Mouse (Mus musculus): ENCODE data around the gene Rhbdd1.

Gene Rhbdd1

DNA sequence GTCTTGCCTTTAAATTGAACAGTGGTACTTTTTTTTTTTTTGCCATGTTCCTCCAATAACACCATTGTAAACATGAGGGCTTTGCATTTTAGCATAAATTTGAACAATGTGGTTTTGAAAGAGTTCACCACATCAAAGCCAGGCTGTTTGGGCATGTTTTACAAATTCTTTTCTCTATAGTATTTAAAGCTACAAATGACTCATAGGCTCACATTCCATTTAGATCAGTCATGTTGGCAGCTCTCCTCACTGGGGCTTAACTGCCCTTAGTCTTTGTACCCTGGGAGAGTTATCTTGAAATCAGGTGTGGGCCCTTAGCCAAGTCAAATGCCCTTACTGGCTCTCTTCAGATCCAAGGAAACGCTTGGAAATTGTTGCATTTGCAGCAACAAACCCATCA is 112.8 kb downstream of the Rhbdd1 start:
- no peak for DNase-seq (ENCODE audit: low read depth, low spot score)

DNA sequence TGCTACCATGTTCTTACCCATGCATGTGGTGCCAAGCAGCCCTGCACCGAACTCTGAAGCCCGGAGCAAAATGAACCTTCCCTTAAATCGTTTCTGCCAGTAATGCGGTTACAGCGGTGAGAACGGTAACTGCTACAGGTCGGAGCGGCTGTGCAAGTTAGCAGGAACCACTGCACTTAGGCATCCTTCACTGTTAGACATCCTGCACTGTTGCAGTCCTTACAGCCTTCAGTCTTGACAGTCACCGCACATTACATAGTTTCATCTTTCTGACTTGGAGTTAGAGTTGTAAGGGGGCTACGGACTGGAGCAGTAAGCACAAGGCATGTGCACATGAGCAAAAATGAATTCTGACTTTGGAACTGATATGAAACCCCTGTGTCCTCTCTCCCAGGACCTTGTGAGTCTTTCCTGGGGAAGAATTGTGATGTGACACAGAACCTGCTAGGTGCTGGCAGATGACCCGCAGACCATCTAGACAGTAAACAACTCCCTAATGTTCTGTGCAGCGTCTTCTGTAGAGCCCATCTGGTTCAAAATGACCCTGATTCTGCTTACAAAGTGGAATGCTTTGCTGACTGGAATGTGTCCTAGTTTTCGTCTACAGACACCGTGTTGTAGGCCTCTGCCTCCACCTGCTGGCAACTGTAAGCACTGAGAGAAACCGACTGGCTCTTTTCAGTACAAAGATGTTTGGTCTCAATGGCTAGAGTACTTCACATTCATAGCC is 116.8 kb downstream of the Rhbdd1 start:
- peak; percentile 35 for DNase-seq (ENCODE audit: low read depth, low spot score)

DNA sequence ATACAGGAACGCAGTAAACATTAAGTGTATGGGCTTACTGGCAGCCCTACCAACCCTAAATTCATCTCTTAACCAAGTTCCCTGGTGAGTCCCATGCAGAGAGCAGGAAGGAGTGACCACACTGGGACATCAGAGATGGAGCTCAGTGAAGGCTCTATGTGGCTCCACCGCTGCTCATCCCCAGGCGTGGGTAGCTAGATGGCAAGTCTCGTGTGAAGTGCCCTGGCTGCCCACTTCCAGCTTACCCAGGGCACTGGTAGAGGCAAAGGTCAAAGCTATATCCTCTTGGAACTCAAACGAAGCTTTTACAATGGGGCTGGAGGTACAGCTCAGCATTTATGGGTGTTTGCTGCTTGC is 117.4 kb downstream of the Rhbdd1 start:
- no peak for DNase-seq (ENCODE audit: low read depth, low spot score)

DNA sequence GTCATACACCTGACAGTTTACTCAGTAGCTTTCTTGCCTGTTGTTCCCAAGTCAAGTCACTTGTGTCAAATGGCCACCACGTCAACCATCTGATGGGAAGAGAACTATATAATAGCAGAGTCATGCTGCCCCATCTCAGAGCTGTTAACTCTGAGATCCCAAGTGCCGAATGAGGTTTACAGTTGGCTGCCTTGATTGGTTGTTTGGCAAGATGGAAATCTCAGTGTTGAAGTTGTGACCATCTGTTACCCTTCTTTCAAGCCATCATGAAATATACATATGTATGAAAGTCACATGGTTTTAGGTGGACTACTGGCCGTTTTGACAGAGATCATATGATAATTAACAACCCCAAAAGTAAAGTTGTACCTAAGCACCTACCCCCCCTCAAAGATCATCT is 121.0 kb downstream of the Rhbdd1 start:
- DNase-seq (ENCODE audit: low read depth, low spot score), result no peak

DNA sequence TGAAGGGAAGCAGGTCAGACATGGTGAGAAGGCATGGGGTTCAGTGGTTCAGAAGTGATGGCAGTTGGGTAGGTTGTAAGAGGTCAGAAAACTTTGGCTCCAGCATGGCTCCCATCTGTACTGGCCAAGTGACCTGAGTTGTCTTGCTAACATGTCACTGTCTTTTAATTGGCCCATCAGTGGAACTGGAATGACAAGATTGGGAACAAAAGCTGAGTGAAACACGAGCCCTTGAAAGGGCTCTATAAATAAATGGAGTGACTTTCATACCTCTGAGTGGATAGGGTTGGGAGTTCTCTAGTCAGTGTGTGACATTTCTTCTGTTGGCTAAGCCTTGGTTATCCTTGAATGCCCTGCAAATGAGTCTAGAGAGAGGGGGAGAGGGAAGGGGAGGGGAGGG is 123.9 kb downstream of the Rhbdd1 start:
- DNase-seq (ENCODE audit: low read depth, low spot score), result no peak

DNA sequence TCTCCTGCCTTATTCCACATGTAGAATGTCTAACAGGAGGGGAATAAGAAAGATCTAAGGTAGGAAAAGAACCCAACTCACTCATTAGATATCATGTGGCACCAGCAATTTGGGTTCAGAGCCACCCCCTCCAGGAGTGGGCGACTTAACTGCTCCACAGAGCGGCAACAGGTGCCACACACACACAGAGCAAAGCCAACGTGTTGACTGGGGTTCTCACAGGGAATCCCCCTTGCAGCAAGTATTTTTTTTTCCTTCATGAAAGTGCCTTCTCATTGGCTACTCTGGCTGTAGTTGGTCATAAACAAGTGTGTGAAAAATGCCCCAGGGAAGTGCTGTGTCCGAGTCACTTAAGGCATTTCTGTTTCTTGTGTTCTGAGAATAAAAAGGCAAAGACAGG is 127.3 kb downstream of the Rhbdd1 start:
- no peak for DNase-seq (ENCODE audit: low read depth, low spot score)

DNA sequence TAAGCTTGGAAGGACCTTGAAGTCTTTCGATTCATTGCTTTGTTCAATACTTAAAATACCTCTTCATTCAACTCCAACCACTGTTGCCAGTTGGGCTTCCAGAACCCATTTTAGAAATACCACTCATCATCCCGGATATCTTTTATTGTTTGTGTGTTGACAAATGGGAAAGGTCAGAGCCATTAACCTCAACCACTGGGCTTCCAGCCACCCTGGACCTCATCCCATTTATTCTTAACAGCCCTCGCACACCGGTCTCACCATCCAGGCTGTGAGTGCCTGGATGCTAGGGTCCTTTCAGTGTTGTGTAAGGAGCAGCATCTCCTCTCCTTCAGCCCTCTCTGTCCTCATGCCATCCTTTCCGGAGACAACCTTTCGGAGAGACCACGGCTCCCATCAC is 129.8 kb downstream of the Rhbdd1 start:
- DNase-seq (ENCODE audit: low read depth, low spot score), result no peak

DNA sequence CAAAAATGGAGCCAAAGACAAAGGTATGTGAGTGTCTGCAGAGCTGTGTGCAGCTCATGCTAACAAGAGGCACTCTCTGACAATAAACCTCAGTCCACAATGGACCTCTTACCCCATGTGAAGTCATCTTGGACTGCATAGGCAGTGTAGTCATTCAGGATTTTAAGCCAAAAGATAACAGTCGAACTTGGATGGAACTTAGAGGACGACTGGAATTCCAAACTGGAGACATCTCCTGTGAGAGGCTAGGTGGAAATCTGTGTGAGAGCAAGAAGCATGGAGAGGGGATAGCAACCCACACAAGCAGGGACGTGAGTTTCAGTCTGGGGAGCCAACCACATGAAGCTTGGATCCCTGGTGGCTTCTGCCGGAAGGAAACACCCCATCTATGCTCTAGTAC is 133.6 kb downstream of the Rhbdd1 start:
- no peak for DNase-seq (ENCODE audit: low read depth, low spot score)

DNA sequence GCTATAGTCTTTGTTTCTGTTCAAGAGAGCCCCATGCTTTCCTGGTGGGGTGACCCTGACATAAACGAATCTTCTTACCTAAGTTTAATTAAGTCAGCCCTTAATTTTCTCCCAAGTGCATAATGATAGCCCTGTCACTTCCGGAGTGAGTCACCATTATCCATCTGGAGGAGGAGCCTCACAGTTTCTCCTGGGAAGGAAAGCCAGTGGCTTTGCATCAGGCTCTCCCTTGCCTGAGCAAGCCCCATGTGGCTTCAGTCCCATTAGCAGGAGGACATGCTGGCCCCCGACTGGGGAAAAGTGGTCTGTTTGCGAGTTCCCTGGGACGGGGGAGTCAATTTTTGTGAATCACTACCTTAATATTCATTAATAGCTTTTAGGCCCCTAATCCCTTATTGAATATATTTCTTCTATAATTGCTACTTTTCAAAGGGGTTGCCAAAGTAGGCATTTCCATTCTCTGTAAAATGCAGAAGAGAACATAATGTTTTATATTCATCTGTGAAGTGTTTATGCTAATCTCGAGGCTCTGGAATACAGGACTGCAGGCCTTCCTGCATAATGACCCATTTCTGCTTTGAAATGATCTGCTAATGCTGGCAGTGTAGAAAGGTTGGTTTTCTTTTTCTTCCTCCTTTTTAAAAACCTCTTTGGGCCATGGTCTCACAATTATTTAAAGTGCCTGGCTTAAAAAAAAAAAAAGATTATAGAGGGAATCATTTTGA is 135.8 kb downstream of the Rhbdd1 start:
- DNase-seq (ENCODE audit: low read depth, low spot score), result no peak

DNA sequence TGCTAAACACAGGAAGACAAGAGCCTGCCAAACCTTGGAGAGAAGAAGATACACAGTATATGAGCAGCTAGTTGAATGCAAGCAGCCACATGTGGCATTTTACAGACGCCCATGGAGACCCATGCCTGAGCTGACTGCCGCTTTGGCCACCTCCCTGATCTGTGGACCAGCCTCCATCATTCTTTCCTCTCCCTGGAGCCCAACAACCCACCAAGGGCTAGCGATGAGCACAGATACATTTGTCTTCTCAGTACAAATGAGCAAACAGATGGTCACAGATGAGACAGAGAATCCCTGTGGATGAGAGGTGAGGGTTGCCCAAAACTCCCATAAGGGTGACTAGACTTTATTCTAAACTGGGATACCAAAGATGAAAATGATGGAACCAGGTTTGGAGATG is 137.8 kb downstream of the Rhbdd1 start:
- DNase-seq (ENCODE audit: low read depth, low spot score), result no peak

DNA sequence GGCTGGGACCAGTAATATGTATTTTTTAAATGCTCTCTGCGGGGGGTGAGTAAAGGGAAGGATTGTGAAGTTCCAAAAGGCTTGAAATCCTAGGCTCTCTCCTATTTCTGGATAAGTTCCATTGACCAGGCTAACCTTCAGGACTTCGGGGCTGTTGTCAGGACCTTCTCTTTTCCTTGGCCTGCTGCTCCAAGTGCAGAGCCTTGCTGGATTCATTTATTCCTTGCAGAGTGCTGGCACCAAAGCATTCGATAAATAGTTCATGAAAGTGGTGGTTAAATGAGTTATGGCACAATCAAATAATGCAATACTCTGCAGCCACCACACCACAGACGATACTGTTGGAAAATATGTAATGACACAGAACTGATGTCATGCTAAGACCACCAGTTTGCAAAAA is 143.1 kb downstream of the Rhbdd1 start:
- DNase-seq (ENCODE audit: low read depth, low spot score), result no peak

DNA sequence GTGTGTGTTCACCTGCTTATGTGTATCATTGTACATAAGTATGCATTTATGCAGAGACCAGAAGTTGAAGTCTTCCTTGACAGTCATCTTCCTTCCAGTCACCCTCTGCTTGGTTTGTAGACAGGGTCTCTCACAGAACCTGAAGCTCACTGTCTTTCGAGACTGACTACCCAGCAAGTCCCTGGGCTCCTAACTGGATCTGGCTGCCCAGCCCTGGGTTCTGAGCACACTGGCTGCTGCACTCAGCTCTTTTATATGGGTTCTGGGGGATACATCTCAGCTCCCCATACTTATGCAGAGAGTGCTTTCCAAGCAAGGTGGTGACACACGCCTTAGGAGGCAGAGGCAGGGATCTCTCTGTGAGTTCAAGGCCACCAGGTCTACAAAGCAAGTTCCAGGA is 143.7 kb downstream of the Rhbdd1 start:
- DNase-seq (ENCODE audit: low read depth, low spot score), result no peak

DNA sequence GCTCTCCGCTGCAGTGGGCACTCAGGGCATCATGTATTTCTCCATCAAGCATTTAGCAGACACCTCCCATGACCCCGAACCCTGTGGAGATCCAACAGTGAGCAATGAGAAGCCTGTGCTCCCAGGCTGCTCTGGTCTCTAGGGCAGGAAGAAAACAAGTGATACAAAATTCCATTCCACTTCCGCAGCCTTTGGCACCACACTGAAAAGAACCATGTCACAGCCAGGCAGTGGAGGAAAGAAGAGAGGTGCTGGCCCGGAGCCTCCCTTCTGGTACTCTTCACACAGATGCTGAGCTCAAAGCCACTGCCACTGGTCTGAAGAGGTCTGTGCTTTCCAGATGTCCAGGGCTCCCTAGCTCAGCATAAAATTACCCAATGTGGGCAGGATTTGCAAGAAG is 144.8 kb downstream of the Rhbdd1 start:
- DNase-seq (ENCODE audit: low read depth, low spot score), result no peak

DNA sequence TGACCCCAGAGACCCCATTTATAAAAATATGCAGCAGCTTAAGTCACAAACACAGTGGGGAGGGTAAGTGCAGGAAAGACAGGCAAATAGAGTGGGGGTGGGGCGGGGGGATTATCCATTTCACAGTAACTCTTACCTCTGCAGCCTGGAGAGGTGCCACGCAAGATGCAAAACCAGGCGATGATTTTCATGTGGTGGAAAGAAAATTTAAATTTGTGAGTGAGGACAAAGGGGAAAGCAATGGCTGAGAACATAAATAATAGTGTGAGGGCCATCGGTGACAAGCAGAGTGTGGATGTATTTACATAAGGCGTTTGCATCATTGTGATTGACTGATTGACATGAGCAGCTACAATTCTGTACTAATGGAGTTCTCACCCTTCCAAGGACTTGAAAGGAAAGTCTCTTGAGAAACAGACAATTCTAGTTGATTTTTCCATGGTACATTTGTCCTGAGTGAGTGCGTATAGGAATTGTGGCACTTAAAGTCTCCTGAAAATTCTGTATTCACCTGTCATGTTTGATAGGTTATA is 149.1 kb downstream of the Rhbdd1 start:
- no peak for DNase-seq (ENCODE audit: low read depth, low spot score)

DNA sequence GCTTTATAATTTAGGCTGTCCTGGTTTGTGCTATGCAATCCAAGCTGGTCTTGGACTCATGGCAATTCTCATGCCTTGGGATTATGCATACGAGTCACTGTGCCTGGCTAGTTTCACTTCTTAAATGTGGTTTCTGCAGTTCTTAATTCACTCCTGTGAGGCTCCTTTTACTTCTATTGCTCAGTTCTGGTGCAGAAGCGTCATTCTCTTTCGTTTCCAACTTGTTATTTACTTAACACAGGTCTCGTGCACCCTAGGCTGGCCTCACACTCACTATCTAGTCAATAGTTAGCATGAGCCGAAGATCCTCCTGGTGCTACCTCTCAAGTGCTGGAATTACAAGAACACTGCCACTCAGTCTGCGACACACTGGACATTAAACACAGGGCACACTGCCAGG is 152.6 kb downstream of the Rhbdd1 start:
- peak; percentile 75 for DNase-seq (ENCODE audit: low read depth, low spot score)

DNA sequence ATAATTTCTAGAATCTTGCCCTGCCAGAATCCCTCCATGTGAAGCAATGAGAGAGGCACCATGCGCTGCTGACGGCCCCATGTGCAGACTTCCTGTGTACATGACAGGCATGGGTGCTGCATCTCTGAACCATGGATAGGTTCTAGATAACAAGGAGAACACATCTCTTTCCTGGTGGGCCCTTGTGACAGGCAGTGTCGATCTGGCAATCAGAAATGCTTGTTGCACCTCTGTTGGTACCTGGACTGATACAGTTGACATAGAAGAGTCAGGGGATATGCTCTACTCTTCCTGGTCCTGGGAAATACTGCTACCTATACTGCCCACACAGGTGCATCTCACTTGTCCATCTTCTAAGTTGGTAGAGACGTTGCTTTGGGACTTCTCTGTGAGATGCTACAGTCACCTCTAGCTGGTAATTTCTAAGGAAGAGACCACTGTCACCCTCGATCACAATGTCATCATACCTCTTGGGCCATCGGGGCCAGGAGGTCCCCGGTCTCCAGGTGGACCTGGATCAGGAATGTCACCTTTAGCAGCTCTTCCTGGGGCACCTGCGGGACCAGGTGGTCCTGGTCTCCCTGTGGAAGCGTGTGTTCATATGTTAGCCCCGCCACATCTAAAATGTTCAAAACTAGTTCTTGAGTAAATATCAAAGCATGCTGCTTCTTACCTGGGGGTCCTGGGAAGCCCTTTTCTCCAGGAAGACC is 154.4 kb downstream of the Rhbdd1 start:
- DNase-seq (ENCODE audit: low read depth, low spot score), result no peak

DNA sequence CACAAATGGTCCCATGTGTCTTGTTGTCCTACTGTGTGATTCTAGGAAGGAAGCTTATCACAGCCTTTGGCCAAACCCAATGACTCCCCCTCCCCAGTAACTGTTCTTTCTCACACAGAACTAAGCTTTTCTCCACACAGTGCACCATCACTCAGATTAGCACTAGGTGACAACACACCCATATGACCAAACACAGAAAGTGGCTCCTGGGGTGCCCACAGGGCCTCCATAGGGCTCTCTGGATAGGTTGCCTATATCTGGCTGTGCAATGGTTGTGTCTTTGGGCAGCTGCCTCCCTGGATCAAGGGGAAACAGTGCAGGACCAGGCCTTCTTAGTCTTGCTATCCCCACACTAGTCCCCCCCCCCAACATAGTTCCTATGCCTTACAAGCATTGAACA is 157.2 kb downstream of the Rhbdd1 start:
- no peak for DNase-seq (ENCODE audit: low read depth, low spot score)

DNA sequence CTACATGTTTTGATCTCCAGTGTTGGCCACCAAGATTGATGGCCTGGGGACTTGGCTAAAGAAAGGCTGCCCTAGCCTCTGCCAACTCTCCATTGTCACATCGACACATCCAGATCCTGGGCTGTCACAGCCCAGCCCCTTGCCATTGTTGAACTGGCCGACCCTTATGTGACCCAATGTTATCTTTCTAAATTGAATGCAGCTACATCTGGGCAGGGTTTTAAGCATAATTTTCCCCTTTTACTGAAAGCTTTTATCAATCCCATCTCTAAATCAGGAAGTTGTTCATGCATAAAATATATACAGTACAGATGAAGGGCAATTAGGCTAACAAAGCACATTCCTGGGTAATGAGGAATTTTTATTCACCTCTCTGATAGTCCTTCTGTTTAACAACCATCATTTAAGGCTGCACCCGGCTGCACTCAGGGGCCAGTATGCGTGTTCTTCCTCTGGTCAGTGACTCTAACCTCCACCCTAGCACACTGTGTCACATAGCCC is 158.3 kb downstream of the Rhbdd1 start:
- DNase-seq (ENCODE audit: low read depth, low spot score), result no peak

DNA sequence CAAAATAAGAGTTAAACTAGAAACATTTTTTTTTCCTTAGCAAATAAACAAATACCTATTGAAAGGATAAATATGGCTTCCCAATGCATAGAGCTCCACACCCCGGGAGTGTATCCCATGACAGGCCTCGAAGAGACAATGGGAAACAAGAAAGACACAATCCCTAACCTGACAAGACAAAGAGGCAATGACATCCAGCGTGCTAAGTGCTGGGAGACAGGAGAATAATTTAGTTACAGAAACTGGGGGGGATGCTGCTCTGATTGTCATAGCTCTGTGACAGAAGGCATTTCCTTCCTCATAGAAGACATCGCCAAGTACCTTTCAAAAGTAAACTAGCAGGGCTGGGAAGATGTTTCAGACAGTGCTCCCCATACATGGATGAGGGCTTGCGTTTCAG is 159.0 kb downstream of the Rhbdd1 start:
- no peak for DNase-seq (ENCODE audit: low read depth, low spot score)

DNA sequence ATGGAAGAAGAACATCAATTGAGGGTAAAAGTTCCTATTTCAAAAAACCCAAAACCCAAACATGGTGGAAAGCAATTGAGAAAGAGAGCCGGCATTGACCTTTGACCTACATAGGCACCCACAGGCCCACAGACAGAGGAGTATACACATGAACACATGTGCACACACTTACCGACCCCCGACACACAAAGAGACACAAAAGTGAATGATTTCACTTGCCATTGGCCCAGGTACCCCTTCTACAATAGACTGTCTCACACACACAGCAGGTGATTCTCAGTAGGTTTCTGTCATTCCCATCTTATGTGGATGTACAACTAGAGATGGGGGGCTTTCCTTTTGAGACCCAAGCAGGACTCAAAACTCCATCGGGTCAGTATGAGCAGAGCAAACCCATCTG is 159.6 kb downstream of the Rhbdd1 start:
- DNase-seq (ENCODE audit: low read depth, low spot score), result no peak

DNA sequence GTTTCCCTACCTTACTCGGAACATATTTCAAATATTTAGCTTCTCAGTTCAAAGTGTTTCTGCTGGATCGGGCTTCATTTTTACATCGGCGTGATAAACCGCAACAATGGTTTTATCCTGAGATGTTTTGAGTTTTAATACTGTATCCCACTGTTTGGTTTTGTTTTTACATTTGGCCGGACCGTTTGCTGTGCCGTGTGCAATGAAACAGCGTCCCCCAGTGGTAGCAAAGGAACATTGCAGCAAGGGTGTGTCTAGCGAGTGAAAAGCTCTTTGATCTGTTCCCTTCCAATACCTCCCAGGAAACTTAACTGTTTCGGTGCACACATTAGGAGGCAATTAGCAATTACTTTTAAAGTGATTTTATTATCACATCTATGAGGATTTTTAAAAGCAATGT is 160.0 kb downstream of the Rhbdd1 start:
- DNase-seq (ENCODE audit: low read depth, low spot score), result peak; percentile 41

DNA sequence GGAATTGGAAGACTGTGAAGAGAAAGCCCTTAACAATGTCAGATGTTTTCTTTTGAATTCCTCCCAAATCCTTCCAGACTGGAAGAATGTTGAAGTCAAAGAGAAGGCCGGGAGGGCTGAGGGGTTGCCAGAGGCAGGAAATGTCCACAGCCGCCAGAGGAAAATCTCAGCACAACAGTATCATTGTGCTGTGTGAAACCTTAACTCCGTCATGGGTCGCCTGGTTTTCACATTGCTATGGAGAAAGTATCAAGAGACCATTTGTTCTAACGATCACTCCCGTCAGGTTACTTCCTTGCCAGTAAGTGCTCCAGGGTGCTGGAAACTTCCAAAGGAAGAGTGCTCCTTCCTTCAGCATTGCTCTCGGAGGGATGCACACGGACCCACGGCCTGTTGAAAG is 160.5 kb downstream of the Rhbdd1 start:
- DNase-seq (ENCODE audit: low read depth, low spot score), result no peak

All from A20 (cell line).